Mouse (Mus musculus) liver (tissue): ENCODE measurements at regions not wholly inside any gene's neighbourhood (a gene's known extent, or its start where the extent isn't known, plus 50 kb on each side); places are given as distances from the start of the nearest gene placed in this dataset.

Source experiments
- DNase-seq: peaks from one replicate; pipeline ENCODE4 v3.0.0-alpha.2; 2020; ENCODE audit warnings: mixed read lengths

GRCm38 (mm10) chr1:154120693-154121092, 80.3 kb upstream of the Zfp648 start:
- peak; percentile 16 for DNase-seq

DNA sequence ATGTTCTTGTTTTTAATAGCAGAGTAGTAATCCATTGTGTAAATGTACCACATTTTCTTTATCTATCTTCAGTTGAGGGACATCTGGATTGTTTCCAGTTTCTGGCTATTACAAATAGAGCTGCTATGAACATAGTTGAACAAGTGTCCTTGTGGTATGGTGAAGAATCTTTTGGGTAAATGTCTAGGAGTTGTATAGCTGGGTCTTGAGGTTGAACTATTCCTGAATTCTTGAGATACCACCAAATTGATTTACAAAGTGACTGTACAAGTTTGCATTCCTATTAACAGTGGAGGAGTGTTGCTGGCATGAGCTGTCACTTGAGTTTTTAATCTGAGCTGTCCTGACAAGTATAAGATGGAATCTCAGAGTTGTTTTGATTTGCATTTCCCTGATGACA, 76.0 kb upstream of the Zfp648 start:
- no peak for DNase-seq

- no peak for DNase-seq
These were observed 74.5 kb upstream of the Zfp648 start for GRCm38 (mm10) chr1:154126487-154126886.

GRCm38 (mm10) chr1:154139488-154139887, 61.5 kb upstream of the Zfp648 start:
- DNase-seq: no peak

GRCm38 (mm10) chr1:154143691-154144090, 57.3 kb upstream of the Zfp648 start:
- no peak for DNase-seq

DNA sequence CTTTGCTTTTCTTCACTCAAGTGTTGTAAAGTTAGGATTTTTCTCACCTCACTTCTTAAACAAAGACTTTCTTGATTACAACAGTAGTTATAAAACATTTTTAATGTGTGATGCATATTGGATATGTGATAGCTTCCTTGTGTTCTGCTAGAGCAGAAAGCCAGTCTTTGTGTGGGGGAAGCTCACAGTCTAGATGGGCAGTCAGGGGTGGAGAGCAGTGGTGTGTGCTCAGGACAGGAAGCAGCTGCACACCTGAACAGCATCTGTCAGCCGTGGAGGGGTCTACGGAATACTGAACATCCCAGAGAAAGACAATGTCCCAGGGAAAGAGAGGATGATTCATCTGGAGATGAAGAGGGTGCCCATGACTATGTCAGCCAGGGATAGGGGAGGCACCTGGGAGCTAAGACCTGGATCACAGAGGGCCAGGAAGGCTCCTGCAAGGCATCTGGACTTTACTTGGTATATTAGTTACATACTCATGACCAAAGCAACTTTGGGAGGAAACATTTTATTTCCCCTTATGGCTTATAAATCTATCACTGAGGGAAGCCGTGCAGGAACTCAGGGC, 53.9 kb upstream of the Zfp648 start:
- DNase-seq: no peak

DNA sequence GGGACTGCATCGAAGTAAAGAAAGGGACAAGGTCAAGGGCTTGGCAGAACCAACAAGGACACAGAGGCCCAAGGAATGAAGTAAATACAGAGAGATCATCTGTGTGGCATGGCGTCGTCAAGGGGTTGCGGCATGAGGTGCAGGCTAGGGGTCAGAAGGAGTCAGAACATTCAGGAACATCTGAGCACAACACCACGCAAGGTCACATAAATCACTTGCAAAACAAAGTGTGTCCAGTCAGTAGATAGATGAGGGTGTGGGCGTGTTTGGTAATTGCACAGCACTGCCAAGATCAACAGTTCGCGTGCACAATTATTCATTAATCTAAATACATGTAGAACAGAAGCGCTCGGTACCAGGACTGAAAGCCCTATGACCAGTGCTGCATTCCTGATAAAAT, 52.0 kb upstream of the Zfp648 start:
- DNase-seq: no peak

DNA sequence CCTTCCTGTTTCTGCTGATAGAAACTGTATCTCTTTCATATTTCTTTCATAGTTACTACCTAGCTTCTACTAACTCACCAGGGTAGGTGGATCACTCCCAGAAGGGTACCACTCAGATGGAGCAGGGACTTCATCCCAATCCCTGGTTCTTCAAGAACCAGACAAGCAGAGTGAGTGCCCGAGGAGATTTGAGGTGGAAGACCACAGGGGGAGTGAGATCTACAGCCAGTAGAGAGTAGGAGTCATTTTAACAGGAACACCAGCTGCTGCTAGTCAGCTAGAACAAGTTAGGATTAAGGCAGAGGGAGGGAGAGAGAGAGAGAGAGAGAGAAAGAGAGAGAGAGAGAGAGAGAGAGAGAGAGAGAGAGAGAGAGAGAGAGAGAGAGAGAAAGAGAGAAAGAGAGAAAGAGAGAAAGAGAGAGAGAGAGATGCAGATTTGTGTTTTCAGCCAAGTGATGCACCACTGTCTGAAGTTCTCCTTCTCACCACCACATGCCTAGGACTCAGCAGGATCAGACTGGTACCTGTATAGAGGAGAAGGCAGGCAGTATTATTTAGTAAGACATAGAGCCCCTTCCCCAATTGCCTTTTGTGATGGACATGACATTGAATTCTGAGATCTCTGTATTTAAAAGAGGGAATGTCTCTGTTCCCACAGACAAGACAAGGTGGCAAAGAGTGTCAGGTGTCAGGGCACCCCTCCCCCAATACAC, 51.4 kb upstream of the Zfp648 start:
- DNase-seq: no peak

GRCm38 (mm10) chr1:154150167-154150851, 50.7 kb upstream of the Zfp648 start:
- peak; percentile 49 for DNase-seq
